Mouse (Mus musculus): ENCODE measurements at regions not wholly inside any gene's neighbourhood (a gene's known extent, or its start where the extent isn't known, plus 50 kb on each side); places are given as distances from the start of the nearest gene placed in this dataset.
A peak's percentile ranks its signal among the peaks of the same experiment; 100 is the strongest.

GRCm38 (mm10) chr10:27703260-27703659 is 83.7 kb upstream of the Lama2 start:
- no peaks in the 10 kb centered on the region for H3K4me1 ChIP-seq (replicated peaks; ENCODE audit: control insufficient read depth, insufficient read depth)
- TF ChIP-seq CTCF (IDR thresholded peaks at IDR 0.05; ENCODE audit: low read depth) (no peak), EP300 (optimal IDR thresholded peaks at IDR 0.05) (no peak)
- H3K27ac ChIP-seq (replicated peaks), result no peak overlapping the region
- H3K4me3 ChIP-seq (ENCODE audit: low read depth, low read length), result no peak overlapping the region
- no peak overlapping the region for H3K4me2 ChIP-seq (replicated peaks; ENCODE audit: low read depth)
- H3K9me3 ChIP-seq (ENCODE audit: control insufficient read depth, low read length), result no peaks in the 10 kb centered on the region
- H3K36me3 ChIP-seq (ENCODE audit: control insufficient read depth, insufficient read depth, low read length), result no peaks in the 10 kb centered on the region
- WGBS, result 86% methylated on average over 1 of the region's 1 CpGs
- DNase-seq (ENCODE audit: low spot score) (no peak), ATAC-seq (ENCODE audit: low FRiP score, low TSS enrichment) (no peak)
- no peak overlapping the region for H3K9ac ChIP-seq (ENCODE audit: low read length)
- no peaks in the 10 kb centered on the region for H3K27me3 ChIP-seq (ENCODE audit: control insufficient read depth, insufficient read depth, low read length)

GRCm38 (mm10) chr10:27698305-27698704 is 78.7 kb upstream of the Lama2 start:
- Histone ChIP-seq H3K4me2 (replicated peaks; ENCODE audit: low read depth) (no peak overlapping the region), H3K9ac (ENCODE audit: low read length) (no peak overlapping the region), H3K4me3 (ENCODE audit: low read depth, low read length) (no peak overlapping the region), H3K9me3 (ENCODE audit: control insufficient read depth, low read length) (no peaks in the 10 kb centered on the region), H3K27ac (replicated peaks) (no peak overlapping the region), H3K4me1 (replicated peaks; ENCODE audit: control insufficient read depth, insufficient read depth) (no peaks in the 10 kb centered on the region), H3K36me3 (ENCODE audit: control insufficient read depth, insufficient read depth, low read length) (no peaks in the 10 kb centered on the region), H3K27me3 (ENCODE audit: control insufficient read depth, insufficient read depth, low read length) (no peaks in the 10 kb centered on the region)
- 75% methylated on average over 6 of the region's 6 CpGs for WGBS
- DNase-seq (ENCODE audit: low spot score) (no peak), ATAC-seq (ENCODE audit: low FRiP score, low TSS enrichment) (no peak)
- TF ChIP-seq CTCF (IDR thresholded peaks at IDR 0.05; ENCODE audit: low read depth), result no peak

- Histone ChIP-seq H3K4me1 (replicated peaks; ENCODE audit: control insufficient read depth, insufficient read depth) (no peaks in the 10 kb centered on the region), H3K36me3 (ENCODE audit: control insufficient read depth, insufficient read depth, low read length) (no peaks in the 10 kb centered on the region), H3K27me3 (ENCODE audit: control insufficient read depth, insufficient read depth, low read length) (no peaks in the 10 kb centered on the region), H3K4me2 (replicated peaks; ENCODE audit: low read depth) (no peak overlapping the region), H3K27ac (replicated peaks) (no peak overlapping the region), H3K4me3 (ENCODE audit: low read depth, low read length) (no peak overlapping the region), H3K9me3 (ENCODE audit: control insufficient read depth, low read length) (no peaks in the 10 kb centered on the region), H3K9ac (ENCODE audit: low read length) (no peak overlapping the region)
- DNase-seq (ENCODE audit: low spot score), result no peak
- no peak for ATAC-seq (ENCODE audit: low FRiP score, low TSS enrichment)
- 73% methylated on average over 2 of the region's 2 CpGs for WGBS
- TF ChIP-seq CTCF (IDR thresholded peaks at IDR 0.05; ENCODE audit: low read depth), result no peak
Observed at GRCm38 (mm10) chr10:27681376-27681775, 61.8 kb upstream of the Lama2 start.

DNA sequence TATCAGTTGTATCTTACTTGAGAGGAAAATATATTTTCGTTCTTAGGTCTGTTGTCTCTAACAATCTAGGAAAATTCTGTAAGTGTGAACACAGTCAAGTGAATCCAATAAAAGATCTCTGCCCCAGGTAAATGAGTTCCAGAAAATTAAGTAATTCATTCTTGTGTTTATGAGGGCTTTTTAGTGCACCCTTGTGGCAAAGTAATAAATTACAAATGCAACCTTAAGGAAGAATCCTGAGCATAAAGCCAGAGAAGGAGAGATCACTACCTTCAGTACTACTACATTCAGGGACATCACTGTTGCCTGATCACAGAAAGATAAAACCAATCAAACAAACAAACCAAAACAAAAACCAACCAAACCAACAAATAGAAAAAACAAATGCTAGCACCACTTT is 56.0 kb upstream of the Lama2 start:
- no peaks in the 10 kb centered on the region for H3K9me3 ChIP-seq (ENCODE audit: control insufficient read depth, low read length)
- no peak overlapping the region for H3K4me2 ChIP-seq (replicated peaks; ENCODE audit: low read depth)
- DNase-seq (ENCODE audit: low spot score) (no peak), ATAC-seq (ENCODE audit: low FRiP score, low TSS enrichment) (no peak)
- no peaks in the 10 kb centered on the region for H3K27me3 ChIP-seq (ENCODE audit: control insufficient read depth, insufficient read depth, low read length)
- no peak for TF ChIP-seq EP300 (optimal IDR thresholded peaks at IDR 0.05)
- TF ChIP-seq CTCF (IDR thresholded peaks at IDR 0.05; ENCODE audit: low read depth), result peak; percentile 60
- no peaks in the 10 kb centered on the region for H3K36me3 ChIP-seq (ENCODE audit: control insufficient read depth, insufficient read depth, low read length)
- H3K27ac ChIP-seq (replicated peaks), result no peak overlapping the region
- no peak overlapping the region for H3K4me3 ChIP-seq (ENCODE audit: low read depth, low read length)
- WGBS, result 77% methylated on average over 1 of the region's 1 CpGs
- H3K4me1 ChIP-seq (replicated peaks; ENCODE audit: control insufficient read depth, insufficient read depth), result no peaks in the 10 kb centered on the region
- no peak overlapping the region for H3K9ac ChIP-seq (ENCODE audit: low read length)

- Histone ChIP-seq H3K27ac (replicated peaks) (no peak overlapping the region), H3K4me3 (ENCODE audit: low read depth, low read length) (no peak overlapping the region), H3K9ac (ENCODE audit: low read length) (no peak overlapping the region), H3K36me3 (ENCODE audit: control insufficient read depth, insufficient read depth, low read length) (no peaks in the 10 kb centered on the region), H3K4me2 (replicated peaks; ENCODE audit: low read depth) (no peak overlapping the region), H3K27me3 (ENCODE audit: control insufficient read depth, insufficient read depth, low read length) (no peaks in the 10 kb centered on the region), H3K9me3 (ENCODE audit: control insufficient read depth, low read length) (no peaks in the 10 kb centered on the region), H3K4me1 (replicated peaks; ENCODE audit: control insufficient read depth, insufficient read depth) (no peaks in the 10 kb centered on the region)
- DNase-seq (ENCODE audit: low spot score) (no peak), ATAC-seq (ENCODE audit: low FRiP score, low TSS enrichment) (no peak)
- TF ChIP-seq CTCF (IDR thresholded peaks at IDR 0.05; ENCODE audit: low read depth), result no peak
- no peak for TF ChIP-seq EP300 (optimal IDR thresholded peaks at IDR 0.05)
- WGBS, result 72% methylated on average over 4 of the region's 4 CpGs
Observed at GRCm38 (mm10) chr10:27674379-27674778, 54.8 kb upstream of the Lama2 start.
